Mouse (Mus musculus) ovary, postnatal 14 days (tissue): ENCODE measurements around the gene Ppip5k2.
"Not testable (repeated sequence)": the region's sequence is repeated elsewhere in the genome, so short reads cannot be mapped to it uniquely, and the experiment has no call there.

Experiments
- DNase-seq: peaks from one replicate; pipeline ENCODE4 v3.0.0; 2022; ENCODE audit warnings: low spot score

Gene Ppip5k2

DNA sequence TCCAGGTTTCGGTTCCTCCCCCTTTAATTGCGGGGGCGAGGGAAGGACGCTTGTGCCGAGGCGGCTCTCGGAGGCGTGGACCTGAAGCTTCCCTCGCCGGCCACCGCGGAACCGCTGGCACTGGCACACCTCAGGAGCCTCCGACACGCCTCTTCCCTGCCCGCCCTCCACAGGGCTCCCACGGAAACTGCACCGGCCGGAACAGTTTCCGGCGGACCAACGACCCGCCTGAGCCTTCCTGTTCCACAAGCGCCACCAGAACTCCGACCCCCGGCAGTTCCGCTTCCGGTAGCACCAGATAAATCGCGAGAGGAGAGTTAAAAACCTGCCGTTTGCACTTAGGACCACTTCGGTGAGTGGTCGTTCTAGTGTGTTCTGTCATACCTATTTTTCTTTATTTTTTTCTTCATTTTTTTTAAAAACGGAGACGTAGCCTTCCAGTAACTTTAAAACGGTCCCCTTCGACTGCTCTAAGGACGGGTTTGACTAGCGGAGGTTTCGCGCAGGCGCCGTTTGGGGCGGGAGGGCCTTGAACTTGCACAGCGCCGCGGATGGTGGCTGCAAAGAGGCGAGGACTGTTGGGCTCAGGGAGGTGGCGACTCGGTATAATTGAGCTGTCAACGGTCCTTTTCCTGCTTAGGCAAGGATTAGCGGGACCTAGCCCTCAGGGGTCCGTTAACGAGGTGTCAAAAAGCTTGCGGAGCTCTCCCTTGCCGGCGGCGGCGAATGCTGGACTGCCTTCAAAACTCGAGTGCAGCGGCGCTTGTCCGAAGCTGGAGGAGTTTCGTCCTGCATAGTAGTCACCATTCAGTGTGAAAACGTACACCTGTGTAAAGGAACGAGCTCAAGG, at the start of gene Ppip5k2, which contains the start of gene Gin1:
Gene Ppip5k2, minus strand, starts transcription at position 508 of the 850 bp plus-strand sequence.
Gene Gin1, plus strand, starts transcription at position 269 of the 850 bp plus-strand sequence.
- DNase-seq: peak; percentile 88

GRCm38 (mm10) chr1:97809255-97809912, 39.2 kb upstream of the Ppip5k2 start:
- DNase-seq: no peak

DNA sequence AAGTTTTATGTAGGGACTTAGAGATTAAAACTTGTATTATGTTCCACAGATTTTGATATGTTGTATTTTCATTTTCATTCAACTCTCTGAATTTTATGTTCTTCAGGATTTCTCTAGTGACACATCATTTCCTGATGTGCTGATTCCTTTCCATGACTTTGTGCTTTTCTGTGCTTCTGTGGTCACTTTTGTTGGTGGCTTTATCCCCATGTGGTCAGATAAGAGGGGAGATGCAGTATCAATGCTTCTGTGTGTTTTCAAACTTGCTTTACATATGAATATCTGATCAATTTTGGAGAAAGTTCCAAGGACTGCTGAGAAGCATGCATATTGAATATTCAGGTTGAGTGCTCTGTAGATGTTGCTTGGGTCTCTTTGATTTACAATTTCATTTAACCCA, 34.3 kb upstream of the Ppip5k2 start:
- DNase-seq: no peak

DNA sequence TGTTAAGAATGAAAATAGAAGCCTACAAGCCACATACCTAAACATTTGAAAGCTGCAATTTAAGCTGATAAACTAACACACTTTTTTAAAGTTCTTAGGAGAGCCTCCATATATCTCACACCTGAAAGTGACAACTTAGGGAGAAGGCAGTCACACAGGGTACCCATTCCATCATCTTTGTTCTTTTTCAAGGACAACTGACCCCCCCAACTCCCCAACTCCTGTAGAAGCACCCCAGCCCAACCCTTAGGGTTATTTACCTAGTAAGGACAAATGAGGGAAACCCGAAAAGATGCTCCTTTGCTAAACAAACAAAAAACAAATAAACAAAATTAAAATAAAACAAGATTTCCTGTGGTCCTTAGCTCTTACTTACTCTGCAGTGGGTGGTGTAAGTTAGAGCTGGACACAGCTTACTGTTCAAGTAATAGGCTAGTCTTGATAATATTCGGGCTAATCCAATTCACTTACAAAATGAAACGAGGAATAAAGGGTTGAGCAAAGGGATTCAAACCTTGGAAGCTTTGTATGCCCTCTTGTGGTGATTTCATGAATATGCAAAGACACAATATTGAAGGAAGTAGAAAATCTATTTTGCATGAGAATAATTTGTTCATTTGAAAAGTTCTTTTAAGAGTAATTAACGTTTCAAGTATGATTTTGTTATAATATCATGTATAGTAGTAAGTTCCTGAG, 32.1 kb upstream of the Ppip5k2 start:
- DNase-seq: no peak

- no peak for DNase-seq
These were observed 25.7 kb upstream of the Ppip5k2 start for GRCm38 (mm10) chr1:97795936-97796335.

- DNase-seq: no peak
These were observed 23.9 kb upstream of the Ppip5k2 start for GRCm38 (mm10) chr1:97794110-97794509.

- DNase-seq: no peak
These were observed 18.3 kb upstream of the Ppip5k2 start for GRCm38 (mm10) chr1:97788490-97788889.

DNA sequence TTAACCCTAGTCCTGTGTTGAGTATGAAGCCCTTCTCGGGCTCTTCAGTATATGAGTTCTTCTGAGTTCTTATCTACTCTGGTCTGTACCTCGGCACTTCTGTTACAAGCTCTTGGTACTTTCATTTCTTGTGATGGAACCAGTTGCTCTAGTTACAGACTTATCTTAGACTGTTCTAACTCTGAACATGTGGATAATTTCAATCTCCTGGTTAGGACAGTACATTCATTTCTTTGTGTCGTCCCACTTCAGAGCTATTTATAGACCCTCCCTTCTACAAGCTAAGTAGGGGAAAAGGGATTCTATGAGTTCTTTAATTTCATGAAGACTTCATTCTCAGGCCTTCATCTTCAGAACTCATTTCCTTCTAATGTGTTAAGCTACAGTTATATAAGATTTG, 17.5 kb upstream of the Ppip5k2 start:
- no peak for DNase-seq

GRCm38 (mm10) chr1:97785685-97786393, 15.6 kb upstream of the Ppip5k2 start:
- DNase-seq: no peak

GRCm38 (mm10) chr1:97784928-97785327, 14.7 kb upstream of the Ppip5k2 start:
- no peak for DNase-seq

GRCm38 (mm10) chr1:97781674-97782073, 11.5 kb upstream of the Ppip5k2 start:
- no peak for DNase-seq

GRCm38 (mm10) chr1:97773973-97774372, 3.8 kb upstream of the Ppip5k2 start:
- no peak for DNase-seq

- DNase-seq: no peak
These were observed 3.2 kb upstream of the Ppip5k2 start for GRCm38 (mm10) chr1:97773362-97773761.

DNA sequence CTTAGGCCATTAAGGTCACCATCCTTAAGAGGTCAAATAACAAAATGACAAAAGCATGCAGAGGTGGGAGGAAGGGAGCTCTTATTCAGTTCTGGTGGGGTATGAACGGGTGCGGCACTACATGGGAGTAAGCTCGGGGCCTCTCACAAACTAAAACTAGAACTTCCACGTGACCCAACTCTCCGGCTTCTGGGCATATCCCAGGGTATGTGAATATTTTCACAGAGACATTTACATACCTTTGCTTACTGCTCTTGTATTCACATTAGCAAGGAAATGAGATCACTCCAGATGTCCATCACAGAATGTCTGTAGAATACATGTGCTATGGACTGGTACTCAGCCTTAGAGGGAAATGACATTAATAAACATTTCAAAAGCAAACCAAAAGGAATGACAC, 1.5 kb upstream of the Ppip5k2 start:
- no peak for DNase-seq

DNA sequence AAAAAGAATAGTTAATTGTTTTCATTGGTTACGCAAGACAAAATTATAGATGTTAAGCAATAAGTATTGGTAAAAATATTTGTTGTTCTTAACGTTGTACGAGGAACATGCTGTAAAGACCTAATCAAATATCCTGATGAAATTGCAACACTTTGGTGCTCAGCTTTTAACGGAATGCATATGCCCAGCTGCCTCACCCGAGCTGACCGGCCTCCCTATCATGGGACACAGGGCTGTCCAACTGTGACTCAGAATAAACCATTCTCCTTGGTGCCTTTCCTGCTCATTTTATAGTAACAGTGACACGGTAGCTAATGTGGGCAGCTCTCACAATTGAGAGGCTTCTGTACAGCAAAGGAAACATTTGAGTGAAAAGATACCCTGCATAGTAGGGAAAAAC, 907 bp upstream of the Ppip5k2 start:
- no peak for DNase-seq

DNA sequence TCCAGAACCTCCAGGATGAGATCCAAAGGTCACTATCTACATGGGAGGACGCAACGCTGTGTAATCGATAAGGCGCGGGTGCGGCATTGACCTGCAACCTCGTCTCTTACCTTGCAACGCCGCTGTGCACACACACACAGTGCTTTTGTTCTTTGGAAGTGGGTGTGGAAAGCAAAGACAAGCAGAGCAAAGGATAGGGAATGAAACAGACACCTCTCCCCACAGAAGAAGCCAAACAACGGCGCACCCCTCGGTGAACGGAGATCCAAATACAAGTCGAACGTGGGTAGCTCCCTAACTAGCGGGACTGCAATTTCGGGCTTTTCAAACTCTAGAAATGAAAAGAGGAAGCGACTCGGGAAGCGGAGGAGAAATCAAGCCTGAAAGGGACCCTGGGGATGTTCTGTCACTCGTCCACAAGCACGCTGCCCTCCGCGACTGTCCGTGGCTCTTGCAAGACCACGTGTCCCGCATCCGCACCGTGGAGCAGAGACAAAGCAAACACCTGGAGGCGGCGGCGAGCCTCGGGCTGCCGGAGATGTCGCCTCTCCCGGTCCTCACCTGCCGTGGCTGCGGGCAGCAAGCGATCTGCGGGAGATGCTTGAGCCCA, 812 bp downstream of the Ppip5k2 start:
- no peak for DNase-seq

DNA sequence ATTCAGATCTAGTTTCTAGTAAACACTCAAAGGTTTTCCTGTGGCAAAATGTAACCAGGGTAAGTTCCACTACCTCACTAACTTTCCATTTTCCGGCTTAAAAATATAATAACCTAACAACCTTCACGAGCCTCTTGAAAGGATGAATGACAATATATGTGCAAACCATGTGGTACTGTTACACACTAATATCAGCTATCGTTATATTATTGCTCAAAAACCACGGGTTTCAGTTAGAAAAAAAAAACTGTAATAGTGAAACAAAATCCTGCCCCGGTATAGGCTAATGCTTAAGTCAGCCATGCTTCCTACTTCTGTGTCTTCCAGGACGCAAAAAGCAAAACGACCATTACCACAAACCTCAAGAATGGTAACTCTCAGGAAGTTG, 1.3 kb downstream of the Ppip5k2 start:
- no peak for DNase-seq

DNA sequence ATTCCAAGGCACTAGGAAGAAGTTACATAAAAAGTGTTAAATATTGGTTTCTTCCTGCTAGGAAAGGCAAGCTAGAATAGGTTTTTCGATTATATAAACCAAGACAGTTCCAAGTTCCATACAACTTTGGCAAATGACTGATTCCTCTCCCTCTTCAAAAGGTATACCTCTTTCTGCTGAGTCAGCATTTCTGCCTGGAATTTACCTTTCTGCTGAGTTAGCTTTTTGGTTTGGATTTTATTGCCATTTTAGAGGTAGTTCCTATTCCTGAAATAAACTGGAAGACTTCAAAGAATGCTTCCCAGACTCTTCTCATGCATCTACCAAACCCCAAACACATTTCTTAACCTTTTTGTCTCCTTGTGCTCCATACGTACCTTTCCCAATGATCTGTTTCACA, 2.1 kb downstream of the Ppip5k2 start:
- DNase-seq: no peak

DNA sequence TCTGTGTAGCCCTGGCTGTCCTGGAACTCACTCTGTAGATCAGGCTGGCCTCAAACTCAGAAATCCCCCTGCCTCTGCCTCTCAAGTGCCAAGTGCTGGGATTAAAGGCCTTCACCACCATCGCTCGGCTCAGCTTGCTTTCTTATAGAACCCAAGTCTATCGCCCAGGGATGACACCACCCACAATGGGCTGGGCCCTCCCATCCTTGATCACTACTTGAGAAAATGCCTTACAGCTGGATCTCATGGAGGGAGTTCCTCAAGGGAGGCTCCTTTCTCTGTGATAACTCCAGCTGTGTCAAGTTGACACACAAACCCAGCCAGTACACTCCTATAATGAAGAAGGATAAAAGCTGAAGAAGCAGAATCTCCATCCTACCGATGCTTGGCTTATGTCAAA, 4.5 kb downstream of the Ppip5k2 start:
- DNase-seq: not testable (repeated sequence)

- no peak for DNase-seq
These were observed 8.7 kb downstream of the Ppip5k2 start for GRCm38 (mm10) chr1:97761477-97761876.

- DNase-seq: no peak
These were observed 9.6 kb downstream of the Ppip5k2 start for GRCm38 (mm10) chr1:97760598-97760997.

- DNase-seq: no peak
These were observed 10.4 kb downstream of the Ppip5k2 start for GRCm38 (mm10) chr1:97759841-97760240.
